Mouse (Mus musculus) CH12.LX (cell line): Measurements from ENCODE around the gene Golt1b. TPM values are rescaled to one million over a fixed set of nuclear protein-coding genes. Genes with fewer than 3 reads are reported as not detected.

Source experiments
- DNase-seq: peaks from one replicate; pipeline ENCODE4 v3.0.0-alpha.2; 2013; ENCODE audit errors: extremely low read depth
- H3K27ac ChIP-seq: 2 replicates; pipeline ENCODE4 v1.5.1; 2012; ENCODE audit warnings: low read depth, mild to moderate bottlenecking, control low read depth, moderate library complexity; ENCODE audit not compliant: insufficient read depth
- H3K27me3 ChIP-seq: replicated peaks from 2 replicates; pipeline ENCODE3; 2012; ENCODE audit warnings: inconsistent platforms
- H3K36me3 ChIP-seq, 2 experiments: replicated peaks in 1 of 2; 2 replicates each; pipeline versions ENCODE3 to v1.6.1; 2012; ENCODE audit warnings: inconsistent platforms in 1 of 2, low read length in 1 of 2, mild to moderate bottlenecking in 1 of 2, mixed read lengths in 1 of 2, moderate library complexity in 1 of 2; ENCODE audit not compliant: control insufficient read depth in 1 of 2, insufficient read depth in 1 of 2
- H3K4me1 ChIP-seq, 2 experiments: 2 replicates each; pipeline ENCODE4 v1.6.1; 2012; ENCODE audit warnings: inconsistent platforms in 1 of 2, moderate library complexity in 1 of 2; ENCODE audit not compliant: insufficient read depth in 2 of 2, control insufficient read depth in 1 of 2
- H3K4me2 ChIP-seq: 2 replicates; pipeline ENCODE4 v1.6.1; 2012; ENCODE audit warnings: low read depth, mild to moderate bottlenecking, control low read depth; ENCODE audit not compliant: poor library complexity, insufficient read depth, severe bottlenecking
- H3K4me3 ChIP-seq, 3 experiments: fragments of 150-350 bp in 1 of 3; sonication (generic) in 1 of 3; replicated peaks in 1 of 3; 2 replicates each; pipeline versions ENCODE3 to v1.5.1; 2011 to 2012; ENCODE audit warnings: low read depth in 2 of 3, low read length in 2 of 3, mild to moderate bottlenecking in 2 of 3, moderate library complexity in 2 of 3, control low read depth in 1 of 3, improper control_type of control experiment in 1 of 3, inconsistent platforms in 1 of 3, mixed read lengths in 1 of 3; ENCODE audit not compliant: poor library complexity in 1 of 3
- H3K79me2 ChIP-seq: replicated peaks from 2 replicates; pipeline ENCODE4 v1.6.1; 2012; ENCODE audit warnings: mild to moderate bottlenecking, moderate library complexity; ENCODE audit not compliant: control insufficient read depth, poor library complexity, insufficient read depth, severe bottlenecking; ENCODE audit errors: extremely low read depth
- H3K9ac ChIP-seq: 2 replicates; pipeline ENCODE4 v1.6.1; 2012; ENCODE audit warnings: low read depth, mild to moderate bottlenecking, control low read depth, moderate library complexity; ENCODE audit not compliant: insufficient read depth
- H3K9me3 ChIP-seq: replicated peaks from 2 replicates; pipeline ENCODE3; 2012; ENCODE audit warnings: low read length, inconsistent platforms, mixed read lengths
- BHLHE40 ChIP-seq: IDR thresholded peaks from 2 replicates; pipeline ENCODE4 v1.6.1; 2011; ENCODE audit warnings: mild to moderate bottlenecking, low read depth, low read length, improper control_type of control experiment
- CHD1 ChIP-seq: IDR thresholded peaks from 2 replicates; pipeline ENCODE4 v1.6.1; 2012; ENCODE audit warnings: low read depth, low read length, improper control_type of control experiment, inconsistent platforms
- CTCF ChIP-seq, 2 experiments: IDR thresholded peaks in 1 of 2; conservative IDR thresholded peaks in 1 of 2; 2 replicates each; pipeline ENCODE4 v1.5.1; 2011 to 2012; ENCODE audit warnings: low read depth in 2 of 2, low read length in 2 of 2, improper control_type of control experiment in 1 of 2, inconsistent platforms in 1 of 2, mild to moderate bottlenecking in 1 of 2, moderate library complexity in 1 of 2
- E2F4 ChIP-seq: IDR thresholded peaks from 2 replicates; pipeline ENCODE4 v1.6.1; 2011; ENCODE audit warnings: low read depth, low read length, improper control_type of control experiment; ENCODE audit not compliant: insufficient replicate concordance
- EP300 ChIP-seq: IDR thresholded peaks from 2 replicates; pipeline ENCODE4 v1.6.1; 2011; ENCODE audit warnings: low read length, improper control_type of control experiment
- ETS1 ChIP-seq: conservative IDR thresholded peaks from 2 replicates; pipeline ENCODE4 v1.6.1; 2012; ENCODE audit warnings: low read depth, mild to moderate bottlenecking, inconsistent platforms, low read length, improper control_type of control experiment, moderate library complexity
- HCFC1 ChIP-seq: IDR thresholded peaks from 2 replicates; pipeline ENCODE4 v1.6.1; 2012; ENCODE audit warnings: low read depth, mild to moderate bottlenecking, inconsistent platforms, low read length, improper control_type of control experiment
- JUN ChIP-seq: IDR thresholded peaks from 2 replicates; pipeline ENCODE4 v1.6.1; 2011; ENCODE audit warnings: low read depth, mild to moderate bottlenecking, low read length, improper control_type of control experiment, moderate library complexity; ENCODE audit not compliant: insufficient read depth
- JUND ChIP-seq: conservative IDR thresholded peaks from 2 replicates; pipeline ENCODE4 v1.6.1; 2011; ENCODE audit warnings: low read depth, low read length, improper control_type of control experiment
- KAT2A ChIP-seq: IDR thresholded peaks from 2 replicates; pipeline ENCODE4 v1.6.1; 2012; ENCODE audit warnings: low read length, improper control_type of control experiment, inconsistent platforms; ENCODE audit not compliant: insufficient replicate concordance
- MAFK ChIP-seq: IDR thresholded peaks from 2 replicates; pipeline ENCODE4 v1.6.1; 2011; ENCODE audit warnings: low read length, improper control_type of control experiment; ENCODE audit not compliant: insufficient replicate concordance
- MAZ ChIP-seq: IDR thresholded peaks from 2 replicates; pipeline ENCODE4 v1.6.1; 2012; ENCODE audit warnings: low read depth, mild to moderate bottlenecking, inconsistent platforms, low read length, improper control_type of control experiment, moderate library complexity
- MEF2A ChIP-seq: IDR thresholded peaks from 2 replicates; pipeline ENCODE4 v1.6.1; 2014; ENCODE audit warnings: low read depth, mild to moderate bottlenecking, inconsistent platforms, low read length, improper control_type of control experiment, borderline replicate concordance
- NELFE ChIP-seq: IDR thresholded peaks from 2 replicates; pipeline ENCODE4 v1.6.1; 2011; ENCODE audit warnings: low read depth, low read length, improper control_type of control experiment
- NRF1 ChIP-seq: IDR thresholded peaks from 2 replicates; pipeline ENCODE4 v1.6.1; 2014; ENCODE audit warnings: low read depth, mild to moderate bottlenecking, inconsistent platforms, low read length, improper control_type of control experiment, moderate library complexity
- RAD21 ChIP-seq: IDR thresholded peaks from 2 replicates; pipeline ENCODE4 v1.6.1; 2011; ENCODE audit warnings: low read depth, mild to moderate bottlenecking, low read length, improper control_type of control experiment, moderate library complexity
- RCOR1 ChIP-seq: conservative IDR thresholded peaks from 2 replicates; pipeline ENCODE4 v1.6.1; 2012; ENCODE audit warnings: low read depth, mild to moderate bottlenecking, inconsistent platforms, low read length, improper control_type of control experiment
- SIN3A ChIP-seq: IDR thresholded peaks from 2 replicates; pipeline ENCODE4 v1.6.1; 2012; ENCODE audit warnings: low read length, improper control_type of control experiment, inconsistent platforms
- SMC3 ChIP-seq: IDR thresholded peaks from 2 replicates; pipeline ENCODE4 v1.6.1; 2011; ENCODE audit warnings: low read depth, low read length, improper control_type of control experiment
- TBP ChIP-seq: conservative IDR thresholded peaks from 2 replicates; pipeline ENCODE4 v1.6.1; 2011; ENCODE audit warnings: low read depth, low read length, improper control_type of control experiment
- TCF12 ChIP-seq: IDR thresholded peaks from 2 replicates; pipeline ENCODE4 v1.6.1; 2014; ENCODE audit warnings: low read depth, mild to moderate bottlenecking, inconsistent platforms, low read length, improper control_type of control experiment
- USF2 ChIP-seq: conservative IDR thresholded peaks from 2 replicates; pipeline ENCODE4 v1.6.1; 2011; ENCODE audit warnings: low read depth, low read length, improper control_type of control experiment
- ZC3H11A ChIP-seq: IDR thresholded peaks from 2 replicates; pipeline ENCODE4 v1.6.1; 2012; ENCODE audit warnings: low read depth, mild to moderate bottlenecking, inconsistent platforms, low read length, improper control_type of control experiment
- ZNF384 ChIP-seq: IDR thresholded peaks from 2 replicates; pipeline ENCODE4 v1.6.1; 2012; ENCODE audit warnings: low read depth, low read length, improper control_type of control experiment, inconsistent platforms
- dilution Hi-C: fragments of 300-500 bp; cut with MboI; formaldehyde crosslinking; loops from 2 replicates; pipeline ENCODE4 v1.14.3; 2020; ENCODE audit warnings: low sequenced_read_pairs; ENCODE audit not compliant: extremely low pct_unique_long_range_greater_than_20kb, extremely low pct_ligation_motif_present
- in situ Hi-C: fragments of 300-500 bp; cut with MboI; formaldehyde crosslinking; loops from 3 replicates; pipeline ENCODE4 v1.14.3; 2019; ENCODE audit warnings: low sequenced_read_pairs, low pct_ligation_motif_present, low pct_unique_long_range_greater_than_20kb, mixed read lengths
- polyA plus RNA-seq: library from polyadenylated mRNA; unstranded; fragments of >175 nt; gene quantifications from 2 replicates; pipeline ENCODE4 v1.2.1, GENCODE M21; 2012; ENCODE audit warnings: low read depth; ENCODE audit not compliant: insufficient read length
- total RNA-seq, 2 experiments: library from RNA; depleted of rRNA; stranded (reverse); fragments of 300-350 nt in 1 of 2; fragments of >200 nt in 1 of 2; gene quantifications; 2 replicates each; pipeline ENCODE4 v1.2.3; 2012 to 2014

The Golt1b gene
- total and polyA plus RNA-seq, 3 experiments = 28.3 to 71.8 (median 51.5) TPM

GRCm38 (mm10) chr6:142411140-142411539 is 24.1 kb downstream of the Golt1b start:
- TF ChIP-seq EP300 (no peak), MEF2A (no peak), TCF12 (no peak), CTCF (conservative IDR thresholded peaks at IDR 0.05 in 1 of 2, IDR thresholded peaks at IDR 0.05 in 1 of 2; ENCODE audit: low read depth in 2 of 2, low read length in 2 of 2) (no peak), SIN3A (no peak), RCOR1 (no peak), JUND (no peak), CHD1 (no peak), MAFK (no peak), ZC3H11A (no peak), SMC3 (no peak), RAD21 (no peak), HCFC1 (no peak), NELFE (no peak), ZNF384 (no peak), E2F4 (no peak), MAZ (no peak), NRF1 (no peak), JUN (no peak), BHLHE40 (no peak)
- H3K27me3 ChIP-seq = no peaks in the 10 kb centered on the region

GRCm38 (mm10) chr6:142412906-142413491 is 26.0 kb downstream of the Golt1b start, which contains the start of gene Spx:
Gene Spx, plus strand, starts transcription at chr6:142413441.
- Histone ChIP-seq H3K4me2 (no peak within 1 kb of the TSS), H3K9ac (no peak within 1 kb of the TSS), H3K27me3 (no peaks in the 10 kb centered on the region), H3K9me3 (no peaks in the 10 kb centered on the region), H3K27ac (no peak within 1 kb of the TSS), H3K79me2 (no peaks in the 10 kb centered on the region), H3K36me3 (no peaks in the 10 kb centered on the region), H3K4me1 (no peaks in the 10 kb centered on the region), H3K4me3 (no peak within 1 kb of the TSS)
- no peak for DNase-seq
- dilution Hi-C loops (no loop called here), in situ Hi-C loops (no loop called here)
- no peak for TF ChIP-seq ETS1
- no peak for TF ChIP-seq RAD21
- no peak for TF ChIP-seq ZC3H11A
- no peak for TF ChIP-seq RCOR1
- no peak for TF ChIP-seq SIN3A
- TF ChIP-seq KAT2A = no peak
- no peak for TF ChIP-seq E2F4
- no peak for TF ChIP-seq USF2
- TF ChIP-seq JUN = no peak
- no peak for TF ChIP-seq MAFK
- no peak for TF ChIP-seq TBP
- no peak for TF ChIP-seq HCFC1
- no peak for TF ChIP-seq MAZ
- TF ChIP-seq CHD1 = no peak
- TF ChIP-seq SMC3 = no peak

More at GRCm38 (mm10) chr6:142411140-142411539, 24.1 kb downstream of the Golt1b start:
- H3K9ac ChIP-seq = no peak overlapping the region
- DNase-seq = no peak
- dilution Hi-C loops = no loop called here
- no peaks in the 10 kb centered on the region for H3K9me3 ChIP-seq
- H3K79me2 ChIP-seq = no peaks in the 10 kb centered on the region
- no peak overlapping the region for H3K4me2 ChIP-seq
- H3K4me1 ChIP-seq = no peaks in the 10 kb centered on the region
- no peak overlapping the region for H3K27ac ChIP-seq
- H3K4me3 ChIP-seq = no peak overlapping the region
- in situ Hi-C loops = no loop called here
- no peaks in the 10 kb centered on the region for H3K36me3 ChIP-seq
